Mouse (Mus musculus): ENCODE measurements at regions not wholly inside any gene's neighbourhood (a gene's known extent, or its start where the extent isn't known, plus 50 kb on each side); places are given as distances from the start of the nearest gene placed in this dataset.
"Not testable (repeated sequence)": the region's sequence is repeated elsewhere in the genome, so short reads cannot be mapped to it uniquely, and the experiment has no call there.

GRCm38 (mm10) chr16:50779030-50779784 lies 188.3 kb upstream of the Ccdc54 start:
- peak; percentile 5 for DNase-seq (ENCODE audit: low read depth, low spot score)

DNA sequence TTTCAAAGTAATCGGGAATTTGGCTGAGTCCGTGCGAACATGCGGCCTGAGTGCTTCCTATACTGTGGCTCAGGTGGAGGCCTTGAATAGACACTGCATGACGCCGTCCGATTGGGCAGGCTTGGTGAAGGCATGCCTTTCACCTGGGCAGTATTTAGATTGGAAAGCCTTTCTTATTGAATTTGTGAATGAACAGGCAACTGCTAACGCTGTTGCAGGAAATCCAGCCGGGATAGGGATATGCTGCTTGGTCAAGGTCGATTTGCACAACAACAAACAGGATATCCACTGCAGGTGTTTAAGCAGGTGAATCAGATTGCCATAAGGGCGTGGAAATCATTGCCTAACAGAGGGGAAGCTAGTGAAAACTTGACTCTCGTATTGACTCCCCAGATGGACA lies 183.7 kb upstream of the Ccdc54 start:
- not testable (repeated sequence) for DNase-seq (ENCODE audit: low read depth, low spot score)

GRCm38 (mm10) chr16:50766055-50766770 lies 175.3 kb upstream of the Ccdc54 start:
- DNase-seq (ENCODE audit: low read depth, low spot score), result no peak

DNA sequence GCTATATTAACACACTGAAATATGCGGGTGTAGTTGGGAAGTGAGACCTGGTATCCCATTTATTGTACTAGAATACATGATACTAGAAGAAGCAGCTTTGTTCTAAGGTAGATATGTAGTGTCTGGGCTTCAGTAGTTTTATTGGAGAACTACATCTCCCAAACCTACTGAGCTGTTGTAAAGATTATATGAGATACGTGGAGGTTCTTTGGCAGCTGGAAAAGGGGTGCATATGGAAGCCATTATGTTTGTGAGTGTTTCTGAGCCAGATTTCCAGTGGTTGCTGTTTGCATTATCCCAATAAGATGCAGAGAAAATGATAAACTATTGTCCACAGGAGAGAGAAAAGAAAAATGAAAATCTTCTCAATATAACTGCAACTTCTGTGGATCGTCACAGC lies 171.1 kb upstream of the Ccdc54 start:
- no peak for DNase-seq (ENCODE audit: low read depth, low spot score)

DNA sequence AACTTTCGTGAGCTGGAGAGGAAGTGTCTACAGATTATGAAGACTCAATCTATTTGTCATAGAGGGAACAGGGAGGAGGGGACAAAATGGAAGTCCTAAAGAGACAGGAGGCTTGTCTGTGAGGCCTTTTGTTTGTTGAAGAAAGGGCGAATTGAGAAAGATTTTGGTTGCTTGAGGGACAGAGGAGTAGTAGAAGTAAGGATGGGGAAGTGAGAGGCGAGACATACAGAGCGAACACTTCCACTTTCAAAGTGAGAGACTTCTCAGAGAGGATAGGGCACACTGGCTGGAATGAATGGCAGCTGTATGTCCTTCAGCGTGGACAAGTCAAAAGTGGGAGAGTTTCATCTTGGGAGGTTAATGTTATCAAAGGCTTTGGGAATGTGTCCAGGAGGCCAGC lies 169.0 kb upstream of the Ccdc54 start:
- DNase-seq (ENCODE audit: low read depth, low spot score), result no peak

- no peak for DNase-seq (ENCODE audit: low read depth, low spot score)
Measured at GRCm38 (mm10) chr16:50756696-50757095, 165.7 kb upstream of the Ccdc54 start.

GRCm38 (mm10) chr16:50753612-50754389 lies 162.8 kb upstream of the Ccdc54 start:
- DNase-seq (ENCODE audit: low read depth, low spot score), result no peak

GRCm38 (mm10) chr16:50753046-50753445 lies 162.1 kb upstream of the Ccdc54 start:
- DNase-seq (ENCODE audit: low read depth, low spot score), result no peak

DNA sequence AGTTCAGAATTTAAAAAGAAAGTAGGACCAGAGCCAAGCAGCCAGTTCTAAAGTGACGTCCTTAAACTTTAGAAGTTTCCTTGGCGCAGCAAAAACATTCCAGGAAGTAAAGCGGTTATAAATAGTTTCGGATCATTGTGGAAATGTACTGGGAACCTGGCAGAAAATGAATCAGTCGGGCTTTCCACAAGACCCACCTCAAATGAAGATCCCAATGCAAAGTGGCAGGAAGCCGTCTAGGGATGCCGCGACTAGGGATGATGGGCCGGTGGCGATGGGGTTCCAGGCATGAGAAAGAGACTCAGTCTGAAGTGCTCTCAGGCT lies 161.3 kb upstream of the Ccdc54 start:
- no peak for DNase-seq (ENCODE audit: low read depth, low spot score)

GRCm38 (mm10) chr16:50751495-50752276 lies 160.7 kb upstream of the Ccdc54 start:
- no peak for DNase-seq (ENCODE audit: low read depth, low spot score)

- DNase-seq (ENCODE audit: low read depth, low spot score), result no peak
Measured at GRCm38 (mm10) chr16:50747698-50748097, 156.7 kb upstream of the Ccdc54 start.

GRCm38 (mm10) chr16:50745723-50746122 lies 154.8 kb upstream of the Ccdc54 start:
- no peak for DNase-seq (ENCODE audit: low read depth, low spot score)

DNA sequence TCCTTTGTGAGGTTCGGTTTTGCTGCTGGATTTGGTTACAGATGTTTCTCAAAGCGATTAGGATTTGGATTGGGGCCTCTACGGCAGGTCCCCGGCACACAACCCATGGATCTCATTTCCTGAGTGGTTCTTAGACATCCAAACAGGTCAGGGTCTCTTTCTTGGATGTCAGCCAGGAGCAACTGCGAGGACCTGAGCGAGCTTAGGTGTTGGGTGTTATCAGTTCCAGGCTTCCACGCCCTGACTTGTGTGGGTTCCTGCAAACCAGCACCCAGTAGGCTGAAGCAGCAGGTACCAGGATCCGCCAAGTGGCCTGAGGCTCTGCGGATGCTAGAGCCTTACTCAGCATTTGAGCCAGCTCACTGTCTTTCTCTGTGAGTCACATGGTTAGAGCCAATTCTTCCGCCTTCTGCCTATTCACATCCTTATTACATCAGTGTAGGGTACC lies 146.5 kb upstream of the Ccdc54 start:
- DNase-seq (ENCODE audit: low read depth, low spot score), result no peak

- DNase-seq (ENCODE audit: low read depth, low spot score), result peak; percentile 78
Measured at GRCm38 (mm10) chr16:50736151-50737047, 145.4 kb upstream of the Ccdc54 start.

- DNase-seq (ENCODE audit: low read depth, low spot score), result no peak
Measured at GRCm38 (mm10) chr16:50733359-50733758, 142.4 kb upstream of the Ccdc54 start.

- DNase-seq (ENCODE audit: low read depth, low spot score), result peak; percentile 78
Measured at GRCm38 (mm10) chr16:50732082-50733006, 141.4 kb upstream of the Ccdc54 start.

GRCm38 (mm10) chr16:50729341-50729740 lies 138.4 kb upstream of the Ccdc54 start:
- no peak for DNase-seq (ENCODE audit: low read depth, low spot score)

DNA sequence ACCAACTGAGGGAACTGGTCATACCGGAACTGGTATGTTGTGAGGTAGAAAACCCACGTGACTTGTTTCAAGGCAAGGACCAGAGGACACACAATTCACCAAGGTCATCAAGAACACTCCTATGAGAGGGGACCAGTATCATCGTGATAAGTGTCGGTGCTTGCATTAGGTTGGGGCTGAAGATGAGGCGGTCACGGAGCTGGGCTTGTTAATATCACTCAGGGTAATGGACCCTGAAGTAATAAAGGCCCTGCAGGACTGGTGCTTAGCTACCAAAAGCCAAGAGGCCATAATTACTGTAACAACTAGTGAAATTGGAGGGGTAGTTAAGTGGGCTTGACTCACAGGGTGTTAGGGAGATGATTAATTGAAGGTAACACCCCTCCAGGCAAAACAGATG lies 132.2 kb upstream of the Ccdc54 start:
- no peak for DNase-seq (ENCODE audit: low read depth, low spot score)

GRCm38 (mm10) chr16:50717306-50718017 lies 126.5 kb upstream of the Ccdc54 start:
- DNase-seq (ENCODE audit: low read depth, low spot score), result peak; percentile 33
